Mouse (Mus musculus) midbrain, embryonic 16.5 days (tissue): ENCODE measurements at regions not wholly inside any gene's neighbourhood (a gene's known extent, or its start where the extent isn't known, plus 50 kb on each side); places are given as distances from the start of the nearest gene placed in this dataset.

Source experiments
- ATAC-seq: fragments of 200-750 bp; cut with Nextera tagmentation; 2 replicates; pipeline ENCODE4 v1.8.0; 2017; ENCODE audit warnings: moderate TSS enrichment
- H3K27ac ChIP-seq: fragments of 300-500 bp; sonication (generic); 2 replicates; pipeline ENCODE4 v1.5.1; 2014; ENCODE audit warnings: mild to moderate bottlenecking, low read length, mixed read lengths
- H3K27me3 ChIP-seq: fragments of 300-500 bp; sonication (generic); 2 replicates; pipeline ENCODE4 v1.6.1; 2014; ENCODE audit warnings: low read depth, low read length, mixed read lengths; ENCODE audit not compliant: control insufficient read depth, insufficient read depth
- H3K36me3 ChIP-seq: fragments of 300-500 bp; sonication (generic); 2 replicates; pipeline ENCODE4 v1.6.1; 2014; ENCODE audit warnings: mild to moderate bottlenecking, low read length, moderate library complexity, mixed read lengths; ENCODE audit not compliant: control insufficient read depth, insufficient read depth
- H3K4me1 ChIP-seq: fragments of 300-500 bp; sonication (generic); 2 replicates; pipeline ENCODE4 v1.6.1; 2014; ENCODE audit warnings: mild to moderate bottlenecking, low read length, mixed read lengths; ENCODE audit not compliant: control insufficient read depth, insufficient read depth
- H3K4me2 ChIP-seq: fragments of 300-500 bp; sonication (generic); 2 replicates; pipeline ENCODE4 v1.6.1; 2014; ENCODE audit warnings: mild to moderate bottlenecking, low read length, mixed read lengths
- H3K4me3 ChIP-seq: fragments of 300-500 bp; sonication (generic); 2 replicates; pipeline ENCODE4 v1.5.1; 2014; ENCODE audit warnings: low read depth, mild to moderate bottlenecking, low read length, moderate library complexity, mixed read lengths
- H3K9ac ChIP-seq: fragments of 300-500 bp; sonication (generic); 2 replicates; pipeline ENCODE4 v1.6.1; 2014; ENCODE audit warnings: low read depth, low read length, mixed read lengths
- H3K9me3 ChIP-seq: fragments of 300-500 bp; sonication (generic); replicated peaks from 2 replicates; pipeline ENCODE4 v1.6.1; 2014; ENCODE audit warnings: mild to moderate bottlenecking, low read length, mixed read lengths; ENCODE audit not compliant: control insufficient read depth, poor library complexity, severe bottlenecking
- WGBS: fragments of 180-500 bp; shearing (Covaris S2); extraction: QIAGEN DNeasy Blood & Tissue Kit; methylation state at CpG from one replicate; pipeline ENCODE4 v1.1.7; 2014; 5-methylcytosine and 5-hydroxymethylcytosine counted together

DNA sequence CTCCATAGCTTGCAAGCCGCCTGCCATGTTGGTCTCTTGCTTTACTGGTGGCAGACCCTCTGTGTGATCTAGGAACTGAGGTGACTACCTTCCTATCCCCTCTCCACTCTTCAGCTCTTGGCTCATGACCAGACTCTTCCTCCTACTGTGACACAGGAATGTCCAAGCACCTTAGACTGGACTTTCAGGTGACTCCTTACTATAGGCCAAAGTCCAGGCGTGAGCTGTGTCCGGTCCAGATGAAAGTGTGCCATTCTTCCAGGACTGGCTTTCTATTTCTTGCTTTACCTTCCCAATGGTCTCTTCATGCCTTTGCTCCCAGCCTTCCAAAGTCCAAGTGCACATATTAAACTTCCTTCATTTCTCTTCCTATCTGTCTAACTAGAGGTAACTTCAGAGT, 156.3 kb upstream of the Lpp start:
- ATAC-seq = no peak
- 95% methylated on average over 3 of the region's 3 CpGs for WGBS
- Histone ChIP-seq H3K27me3 (no peaks in the 10 kb centered on the region), H3K9me3 (no peaks in the 10 kb centered on the region), H3K9ac (no peak overlapping the region), H3K27ac (no peak overlapping the region), H3K4me3 (no peak overlapping the region), H3K4me2 (no peak overlapping the region), H3K36me3 (no peaks in the 10 kb centered on the region), H3K4me1 (no peaks in the 10 kb centered on the region)

DNA sequence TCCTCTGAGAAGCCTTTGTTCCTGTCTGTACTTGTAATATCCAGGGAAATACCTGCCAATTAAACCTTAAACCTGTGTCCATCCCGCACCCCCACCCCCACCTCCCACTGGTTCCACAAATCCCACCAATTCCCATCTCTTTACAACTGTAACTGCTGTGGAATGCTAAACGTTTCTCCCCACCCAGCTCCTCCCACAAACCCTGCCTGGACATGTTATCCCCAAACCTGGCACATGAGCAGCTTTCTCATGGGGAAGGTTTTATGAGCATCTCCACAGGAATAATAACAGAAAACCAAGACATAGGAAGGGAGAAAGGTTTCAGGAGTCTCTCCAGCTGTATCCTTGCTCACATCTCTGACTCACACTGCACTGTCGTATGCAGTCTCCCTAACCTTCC, 156.8 kb upstream of the Lpp start:
- Histone ChIP-seq H3K27me3 (no peaks in the 10 kb centered on the region), H3K9ac (no peak overlapping the region), H3K9me3 (no peaks in the 10 kb centered on the region), H3K36me3 (no peaks in the 10 kb centered on the region), H3K4me3 (no peak overlapping the region), H3K4me2 (no peak overlapping the region), H3K4me1 (no peaks in the 10 kb centered on the region), H3K27ac (no peak overlapping the region)
- ATAC-seq = no peak
- WGBS = 77% methylated on average over 3 of the region's 3 CpGs

DNA sequence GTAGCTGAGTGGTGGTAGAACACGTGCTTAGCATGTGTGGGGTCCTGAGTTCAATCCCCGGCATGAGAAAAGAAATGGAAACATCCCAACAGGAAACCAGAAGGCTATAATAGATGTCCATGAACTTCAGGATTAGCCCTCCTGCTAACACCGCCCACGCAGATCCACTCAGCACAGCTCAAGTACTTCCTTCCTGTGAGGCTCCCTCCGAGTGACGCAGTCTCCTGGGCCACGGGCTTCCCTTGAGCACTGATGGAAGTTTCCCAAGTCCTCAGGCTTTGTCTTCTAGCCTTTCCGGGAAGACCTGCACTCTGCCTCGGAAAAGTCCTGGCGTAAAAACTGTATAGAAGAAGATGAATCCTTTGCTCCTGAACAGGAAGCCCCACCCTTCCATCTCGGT, 158.5 kb upstream of the Lpp start:
- H3K36me3 ChIP-seq = no peaks in the 10 kb centered on the region
- no peak for ATAC-seq
- H3K4me2 ChIP-seq = no peak overlapping the region
- H3K9ac ChIP-seq = no peak overlapping the region
- whole genome bisulfite sequencing = 89% methylated on average over 11 of the region's 11 CpGs
- H3K4me3 ChIP-seq = no peak overlapping the region
- no peaks in the 10 kb centered on the region for H3K9me3 ChIP-seq
- no peaks in the 10 kb centered on the region for H3K4me1 ChIP-seq
- no peak overlapping the region for H3K27ac ChIP-seq
- no peaks in the 10 kb centered on the region for H3K27me3 ChIP-seq

DNA sequence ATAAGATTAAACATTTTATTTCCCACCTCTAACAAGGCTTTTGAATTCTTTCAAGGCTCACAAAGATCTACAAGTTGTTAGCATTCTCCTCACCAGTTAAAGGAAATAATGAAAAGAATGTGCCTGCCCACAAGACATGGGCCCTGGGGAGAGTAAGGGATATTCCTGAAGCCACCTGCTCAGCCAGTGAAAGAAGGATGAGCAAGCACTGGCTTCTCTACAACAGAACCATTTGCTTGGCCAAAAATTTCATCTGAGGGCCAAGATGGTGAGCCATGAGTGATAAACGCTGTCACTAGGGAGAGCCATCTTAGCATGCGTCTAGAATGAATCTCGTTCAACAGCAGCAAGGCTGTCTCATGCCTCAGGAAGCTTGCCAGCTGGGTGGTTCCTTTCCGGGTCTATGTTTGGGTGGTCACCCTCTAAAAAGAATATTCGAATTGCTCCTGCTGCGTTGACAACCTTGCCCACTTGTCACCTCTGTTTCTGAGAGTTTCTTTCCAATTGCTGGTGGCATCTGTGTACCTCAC, 161.2 kb upstream of the Lpp start:
- Histone ChIP-seq H3K4me1 (no peaks in the 10 kb centered on the region; the same call in 1 of the 2 replicates), H3K27ac (no peak overlapping the region), H3K4me3 (no peak overlapping the region), H3K36me3 (no peaks in the 10 kb centered on the region), H3K4me2 (no peak overlapping the region), H3K9ac (no peak overlapping the region), H3K9me3 (no peaks in the 10 kb centered on the region), H3K27me3 (no peaks in the 10 kb centered on the region)
- no peak for ATAC-seq
- WGBS = 84% methylated on average over 6 of the region's 6 CpGs

DNA sequence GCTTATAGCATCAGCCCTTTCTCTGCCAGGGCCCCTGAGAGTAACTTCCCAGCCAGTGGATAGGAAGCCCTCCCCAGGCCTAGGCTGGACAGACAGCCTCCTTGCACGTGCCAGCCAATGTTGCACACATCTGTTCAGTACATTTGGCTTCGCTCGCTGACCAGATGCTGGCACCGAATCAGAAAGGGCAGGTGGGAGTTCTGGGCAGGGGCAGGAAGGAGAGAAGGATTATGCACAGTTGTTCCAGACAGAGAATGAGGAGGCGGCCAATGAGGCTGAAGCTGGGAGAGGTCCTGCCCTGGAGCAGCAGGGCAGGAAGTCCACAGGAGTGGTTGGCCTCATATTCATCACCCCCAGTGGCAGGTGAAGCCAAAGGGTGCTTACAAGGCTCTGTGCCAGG, 161.8 kb upstream of the Lpp start:
- no peaks in the 10 kb centered on the region for H3K9me3 ChIP-seq
- H3K27me3 ChIP-seq = no peaks in the 10 kb centered on the region
- WGBS = 78% methylated on average over 5 of the region's 5 CpGs
- H3K36me3 ChIP-seq = no peaks in the 10 kb centered on the region
- no peak overlapping the region for H3K4me3 ChIP-seq
- no peaks in the 10 kb centered on the region; the same call in 1 of the 2 replicates for H3K4me1 ChIP-seq
- H3K9ac ChIP-seq = no peak overlapping the region
- no peak overlapping the region for H3K27ac ChIP-seq
- no peak overlapping the region for H3K4me2 ChIP-seq
- ATAC-seq = no peak

DNA sequence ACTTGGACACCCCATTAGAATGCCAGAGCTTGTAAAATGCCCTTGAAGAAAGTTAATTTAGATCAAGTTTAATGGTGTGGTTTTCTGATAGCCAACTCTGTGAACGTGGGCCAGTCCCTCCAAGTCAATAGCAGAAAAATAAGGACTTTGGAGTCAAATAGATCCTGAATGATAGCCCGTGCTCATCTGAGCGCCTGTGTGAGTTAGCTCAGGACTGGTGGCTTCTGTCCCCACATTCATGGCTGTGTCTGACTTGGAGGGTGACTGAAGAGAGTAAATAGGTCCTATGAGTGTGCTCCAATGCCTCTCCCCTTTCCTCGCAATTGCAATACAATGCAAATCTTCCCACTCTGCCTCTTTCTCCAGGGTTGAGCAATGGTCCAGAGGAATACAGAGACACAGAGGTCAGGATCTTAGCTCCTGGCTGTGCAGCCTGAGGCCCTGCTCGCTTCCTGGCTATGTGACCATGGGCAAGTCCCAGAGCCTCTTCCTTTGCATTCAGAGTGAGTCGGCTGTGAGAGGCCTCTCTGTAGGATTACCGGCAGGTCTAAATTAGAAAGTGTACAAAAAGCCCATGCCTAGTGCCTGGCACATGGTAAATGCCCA, 164.2 kb upstream of the Lpp start:
- no peaks in the 10 kb centered on the region; the same call in 1 of the 2 replicates for H3K4me1 ChIP-seq
- H3K27ac ChIP-seq = no peak overlapping the region
- no peaks in the 10 kb centered on the region for H3K27me3 ChIP-seq
- H3K4me2 ChIP-seq = no peak overlapping the region
- 72% methylated on average over 7 of the region's 7 CpGs for WGBS
- ATAC-seq = no peak
- H3K36me3 ChIP-seq = no peaks in the 10 kb centered on the region
- no peak overlapping the region for H3K4me3 ChIP-seq
- H3K9ac ChIP-seq = no peak overlapping the region
- no peaks in the 10 kb centered on the region for H3K9me3 ChIP-seq

DNA sequence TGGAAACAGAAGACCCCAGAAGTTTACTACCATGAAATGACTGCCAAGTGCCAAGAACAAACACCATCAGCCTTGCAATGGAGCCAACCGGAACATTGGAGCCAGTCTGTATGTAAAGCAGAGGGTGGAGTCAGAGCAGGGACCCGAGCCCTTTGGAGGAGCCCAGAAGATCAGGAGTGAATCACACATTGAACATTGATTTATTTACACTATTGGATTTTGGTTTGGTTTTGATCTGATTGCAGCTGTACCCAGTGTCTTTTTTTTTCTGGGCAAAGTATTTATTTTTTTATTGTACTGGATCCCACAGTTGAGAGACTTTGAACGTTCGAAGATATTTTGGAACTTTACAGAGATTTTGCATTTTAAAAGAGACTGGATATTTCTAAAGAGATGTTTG, 167.4 kb upstream of the Lpp start:
- Histone ChIP-seq H3K4me3 (no peak overlapping the region), H3K36me3 (no peaks in the 10 kb centered on the region), H3K4me2 (no peak overlapping the region), H3K27ac (no peak overlapping the region), H3K9ac (no peak overlapping the region), H3K9me3 (no peaks in the 10 kb centered on the region), H3K4me1 (no peaks in the 10 kb centered on the region; the same call in 1 of the 2 replicates), H3K27me3 (no peaks in the 10 kb centered on the region)
- WGBS = 87% methylated on average over 4 of the region's 4 CpGs
- ATAC-seq = no peak

DNA sequence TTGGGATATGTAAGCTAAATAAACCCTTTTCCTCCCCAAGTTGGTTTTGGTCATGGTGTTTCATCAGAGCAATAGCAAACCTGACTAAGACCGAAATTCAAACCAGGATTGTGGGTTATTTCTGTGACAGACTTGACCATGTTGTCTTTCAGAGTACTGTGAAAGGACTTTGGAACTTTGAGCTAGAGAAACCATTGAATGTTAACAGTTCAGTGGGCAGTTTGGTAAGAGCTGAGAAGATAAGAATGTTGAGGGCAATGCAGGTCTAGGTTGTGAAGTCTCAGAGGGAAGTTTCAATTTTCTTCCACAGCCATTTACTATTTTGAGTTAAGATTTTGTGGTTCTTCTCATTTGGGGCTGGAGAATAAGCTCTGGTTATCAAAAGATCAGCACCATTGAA, 168.2 kb upstream of the Lpp start:
- no peak overlapping the region for H3K4me2 ChIP-seq
- no peaks in the 10 kb centered on the region for H3K36me3 ChIP-seq
- no peaks in the 10 kb centered on the region for H3K9me3 ChIP-seq
- no peak overlapping the region for H3K9ac ChIP-seq
- no peak overlapping the region for H3K27ac ChIP-seq
- no peaks in the 10 kb centered on the region; the same call in 1 of the 2 replicates for H3K4me1 ChIP-seq
- ATAC-seq = no peak
- no peak overlapping the region for H3K4me3 ChIP-seq
- WGBS = 98% methylated on average over 1 of the region's 1 CpGs
- H3K27me3 ChIP-seq = no peaks in the 10 kb centered on the region

DNA sequence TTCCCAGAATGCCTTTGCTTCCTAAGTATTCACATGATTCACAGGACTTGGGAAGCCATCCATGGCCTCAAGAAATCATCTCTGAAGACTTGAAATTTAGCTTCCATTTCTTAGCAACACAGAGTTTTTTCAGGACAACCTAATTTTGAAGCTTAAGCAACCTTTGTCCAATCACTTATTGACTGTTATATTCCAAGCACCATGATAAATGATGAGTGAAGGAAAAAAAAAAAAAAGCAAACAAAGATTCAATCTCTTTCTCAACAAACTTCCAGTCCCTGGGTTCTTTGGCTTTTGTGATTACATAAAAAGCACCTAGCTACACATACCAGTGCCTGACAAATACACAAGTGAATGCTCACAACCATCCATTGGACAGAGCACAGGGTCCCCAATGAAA, 169.4 kb upstream of the Lpp start:
- no peak overlapping the region for H3K4me2 ChIP-seq
- no peak overlapping the region for H3K4me3 ChIP-seq
- no peak for ATAC-seq
- H3K27ac ChIP-seq = no peak overlapping the region
- no peaks in the 10 kb centered on the region for H3K27me3 ChIP-seq
- H3K9ac ChIP-seq = no peak overlapping the region
- H3K4me1 ChIP-seq = no peaks in the 10 kb centered on the region
- no peaks in the 10 kb centered on the region for H3K36me3 ChIP-seq
- H3K9me3 ChIP-seq = no peaks in the 10 kb centered on the region
